Mouse (Mus musculus) layer of hippocampus, postnatal 36 days (tissue): ENCODE data around the gene Skap2. TPM values are rescaled to one million over a fixed set of nuclear protein-coding genes. Genes with fewer than 3 reads are reported as not detected.

Experiments
- DNase-seq, 2 experiments: peaks; one replicate each; pipeline ENCODE4 v3.0.0; 2022
- total RNA-seq, 2 experiments: library from RNA; stranded (reverse); gene quantifications; 2 replicates each; pipeline ENCODE4 v1.2.3; 2021

Skap2 gene
- total RNA-seq, 2 experiments from 2014 or later = 16.7 to 16.9 TPM

GRCm38 (mm10) chr6:51838177-51838576 lies 174.2 kb downstream of the Skap2 start:
- DNase-seq = no peak

- no peak for DNase-seq
These were observed 179.0 kb downstream of the Skap2 start for GRCm38 (mm10) chr6:51833362-51833761.

GRCm38 (mm10) chr6:51825621-51826021 lies 186.7 kb downstream of the Skap2 start:
- DNase-seq = no peak

- DNase-seq = no peak
These were observed 188.1 kb downstream of the Skap2 start for GRCm38 (mm10) chr6:51824136-51824830.

- no peak for DNase-seq
These were observed 190.3 kb downstream of the Skap2 start for GRCm38 (mm10) chr6:51822049-51822448.

- no peak for DNase-seq
These were observed 191.5 kb downstream of the Skap2 start for GRCm38 (mm10) chr6:51820853-51821252.

GRCm38 (mm10) chr6:51816892-51817621 lies 195.3 kb downstream of the Skap2 start:
- no peak for DNase-seq

- no peak for DNase-seq
These were observed 201.4 kb downstream of the Skap2 start for GRCm38 (mm10) chr6:51810906-51811305.

- no peak for DNase-seq
These were observed 203.1 kb downstream of the Skap2 start for GRCm38 (mm10) chr6:51809164-51809824.

- no peak for DNase-seq
These were observed 204.3 kb downstream of the Skap2 start for GRCm38 (mm10) chr6:51808011-51808410.

Other genes starting within 250 kb of the Skap2 start
- not detected for gene Hoxa1, start 145.8 kb upstream of the Skap2 start, total RNA-seq
- not detected for gene Hoxa2, start 152.3 kb upstream of the Skap2 start, total RNA-seq
- gene 5730596B20Rik, start 164.9 kb upstream of the Skap2 start, total RNA-seq = not detected
- gene Hoxa4, start 179.2 kb upstream of the Skap2 start, total RNA-seq = not detected
- gene Hoxa5, start 192.0 kb upstream of the Skap2 start, total RNA-seq = not detected
- gene Hoxa6, start 196.2 kb upstream of the Skap2 start, total RNA-seq = not detected
- gene Hoxa3, start 200.8 kb upstream of the Skap2 start, total RNA-seq = not detected
- not detected for gene Gm28308, start 200.8 kb upstream of the Skap2 start, total RNA-seq
- gene Hoxa7, start 209.3 kb upstream of the Skap2 start, total RNA-seq = not detected
- not detected for gene Hoxa9, start 218.5 kb upstream of the Skap2 start, total RNA-seq
- not detected for gene Hoxa10, start 228.3 kb upstream of the Skap2 start, total RNA-seq
- gene Hoxa11, start 233.3 kb upstream of the Skap2 start, total RNA-seq = not detected
- gene Hoxa13, start 248.3 kb upstream of the Skap2 start, total RNA-seq = not detected